Mouse (Mus musculus) small intestine, adult 2 months (tissue): ENCODE measurements around the gene Emc3.

Experiments used
- CTCF ChIP-seq: fragments of 200-500 bp; IDR thresholded peaks from 2 replicates; pipeline ENCODE4 v1.5.1; 2012; ENCODE audit warnings: low read depth, mild to moderate bottlenecking, control low read depth, inconsistent platforms, low read length, moderate library complexity, mixed read lengths; ENCODE audit not compliant: insufficient replicate concordance, insufficient read length; ENCODE audit errors: extremely low read depth
- POLR2A ChIP-seq: fragments of 200-500 bp; IDR thresholded peaks from 2 replicates; pipeline ENCODE4 v1.6.1; 2012; ENCODE audit warnings: low read depth, mild to moderate bottlenecking, control low read depth, inconsistent platforms, low read length, moderate library complexity

GRCm38 (mm10) chr6:113508947-113509280, 22.5 kb downstream of the Emc3 start:
- no peak for TF ChIP-seq CTCF
- TF ChIP-seq POLR2A, result no peak
